Mouse (Mus musculus): ENCODE data around the gene Gm9602.
"Not testable (repeated sequence)": the region's sequence is repeated elsewhere in the genome, so short reads cannot be mapped to it uniquely, and the experiment has no call there.

GRCm38 (mm10) chr14:4776037-4776436, at the start of gene Gm9602:
- not testable (repeated sequence) for TF ChIP-seq CTCF (IDR thresholded peaks at IDR 0.05; ENCODE audit: low read depth, low read length); POLR2AphosphoS5 (IDR thresholded peaks at IDR 0.05; ENCODE audit: insufficient replicate concordance, low read depth, low read length); TAL1 (conservative IDR thresholded peaks at IDR 0.05; ENCODE audit: low read depth, low read length); GATA1 (IDR thresholded peaks at IDR 0.05; ENCODE audit: borderline replicate concordance, low read length)

Measured in G1E (cell line).